Mouse (Mus musculus) brain, embryonic 18.5 days (tissue): ENCODE measurements around the gene Zfp874a.
"Not testable (repeated sequence)": the region's sequence is repeated elsewhere in the genome, so short reads cannot be mapped to it uniquely, and the experiment has no call there.

Experiments used
- DNase-seq: peaks from one replicate; pipeline ENCODE4 v3.0.0-alpha.2; 2012; ENCODE audit warnings: low read depth, low spot score

The Zfp874a gene

DNA sequence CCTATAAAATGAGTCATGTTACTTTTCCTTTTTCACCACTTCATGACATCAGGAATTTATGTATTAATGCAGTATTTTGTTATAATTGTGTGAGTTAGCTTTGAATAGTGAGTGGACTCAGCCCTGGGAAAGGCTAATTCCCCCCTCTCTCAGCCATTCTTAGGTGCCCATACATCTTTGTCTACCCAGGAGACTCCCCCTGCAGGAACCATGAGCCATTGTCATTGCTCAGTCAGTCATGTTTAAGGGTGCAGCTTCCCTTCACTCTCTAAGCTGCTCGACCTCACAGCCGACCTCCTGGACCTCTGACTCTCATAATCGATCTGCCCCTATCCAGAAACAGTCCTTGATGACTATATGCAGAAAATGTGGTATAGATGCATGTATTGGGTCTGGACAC, 75.2 kb downstream of the Zfp874a start:
- DNase-seq: not testable (repeated sequence)

DNA sequence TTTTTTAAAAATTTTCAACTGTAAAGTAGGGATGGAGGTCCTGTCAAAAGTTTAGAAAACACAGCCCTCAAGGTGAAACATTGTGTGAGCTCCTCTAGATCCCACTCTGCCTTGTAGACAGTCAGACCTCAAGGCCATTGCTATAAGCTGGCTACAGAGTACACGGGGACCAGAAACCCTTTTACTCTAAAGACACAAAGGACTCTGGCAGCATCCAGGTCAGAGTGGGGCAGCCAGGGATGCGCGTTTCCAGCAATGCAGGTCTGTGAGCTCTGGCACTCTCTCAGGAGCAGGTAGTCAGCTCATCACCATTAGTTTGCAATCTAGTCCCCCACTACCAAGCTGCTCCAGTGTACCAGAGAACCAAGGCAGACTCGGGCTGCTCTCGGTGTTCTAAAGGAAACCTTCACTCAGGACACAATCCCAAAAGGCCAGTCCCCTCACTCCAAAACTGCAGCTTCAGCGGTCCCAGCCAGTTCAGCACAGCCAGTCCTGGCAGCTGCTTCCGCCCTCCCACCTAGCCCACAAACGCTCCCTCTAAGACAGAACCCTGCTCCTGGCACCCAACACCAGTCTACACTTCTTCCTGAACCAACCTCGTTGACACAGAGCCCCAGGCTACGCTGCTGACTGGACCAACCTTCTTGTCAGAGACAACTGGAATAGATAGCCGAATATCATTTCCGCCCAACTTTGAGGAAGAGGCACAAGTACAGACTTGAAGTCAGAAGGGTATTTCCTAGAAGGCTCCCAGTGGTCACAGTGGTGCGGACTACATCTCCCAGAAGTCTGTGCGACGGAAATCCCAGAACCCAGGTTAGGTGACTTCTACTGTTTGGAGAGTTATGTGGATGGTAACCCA, 76.1 kb downstream of the Zfp874a start, which contains the start of the genes Gm28041 and Zfp456:
Gm28041 (minus strand) TSS at position 684 of the 862 bp plus-strand sequence.
Zfp456 (minus strand) TSS at position 761 of the 862 bp plus-strand sequence.
- DNase-seq: not testable (repeated sequence)
